In genomic region chr16:96671603-96672374, GRCm38 (mm10) we compare ENCODE assay signal across 8 mouse cellular contexts.
DNase-seq lines count a peak whose midpoint lies in the region; ATAC-seq and TF ChIP-seq lines count a peak whose summit lies in the region.

No protein-coding gene starts in this region.

- 62% methylated on average over 11 of the region's 11 CpGs for WGBS in forebrain, embryonic 13.5 days
- 68% methylated on average over 11 of the region's 11 CpGs for WGBS in forebrain, embryonic 10.5 days
- 59% methylated on average over 11 of the region's 11 CpGs for WGBS in liver, adult 2 months
- 58% methylated on average over 11 of the region's 11 CpGs for WGBS in liver, embryonic 11.5 days
- 50% methylated on average over 11 of the region's 11 CpGs for WGBS in small intestine, adult 2 months

- no peak overlapping the region for H3K4me3 ChIP-seq in forebrain, embryonic 13.5 days
- H3K4me3 ChIP-seq in forebrain, embryonic 10.5 days: no peak overlapping the region
- H3K4me3 ChIP-seq in liver, adult 2 months (ENCODE audit: insufficient read depth, low read depth, low read length): no peak overlapping the region
- no peak overlapping the region for H3K4me3 ChIP-seq in liver, embryonic 11.5 days (ENCODE audit: low read depth, low read length)
- H3K4me3 ChIP-seq in small intestine, adult 2 months (ENCODE audit: low read depth, low read length): no peak overlapping the region

- no peaks in the 10 kb centered on the region for H3K36me3 ChIP-seq in forebrain, embryonic 13.5 days (ENCODE audit: poor library complexity, severe bottlenecking)
- H3K36me3 ChIP-seq in forebrain, embryonic 10.5 days (replicated peaks): no peaks in the 10 kb centered on the region
- no peaks in the 10 kb centered on the region for H3K36me3 ChIP-seq in liver, adult 2 months (ENCODE audit: control insufficient read depth, insufficient read depth, low read length)
- no peaks in the 10 kb centered on the region for H3K36me3 ChIP-seq in liver, embryonic 11.5 days (ENCODE audit: control insufficient read depth, insufficient read depth, low read length)
- no peaks in the 10 kb centered on the region for H3K36me3 ChIP-seq in small intestine, adult 2 months (ENCODE audit: control insufficient read depth, insufficient read depth, low read length)

- no peak overlapping the region for H3K27ac ChIP-seq in forebrain, embryonic 13.5 days
- no peak overlapping the region for H3K27ac ChIP-seq in forebrain, embryonic 10.5 days
- no peak overlapping the region for H3K27ac ChIP-seq in liver, adult 2 months (replicated peaks; ENCODE audit: insufficient read depth, low read depth, low read length)
- no peak overlapping the region for H3K27ac ChIP-seq in liver, embryonic 11.5 days (ENCODE audit: low read depth, low read length)
- H3K27ac ChIP-seq in small intestine, adult 2 months (ENCODE audit: insufficient read depth, low read depth, low read length): no peak overlapping the region

- H3K79me2 ChIP-seq in liver, adult 2 months (ENCODE audit: control insufficient read depth, insufficient read depth, low read length): no peaks in the 10 kb centered on the region

- no peak overlapping the region for H3K9ac ChIP-seq in forebrain, embryonic 13.5 days
- H3K9ac ChIP-seq in liver, adult 2 months (ENCODE audit: low read depth, low read length): no peak overlapping the region
- no peak overlapping the region for H3K9ac ChIP-seq in liver, embryonic 11.5 days (ENCODE audit: low read depth, low read length)

- no peaks in the 10 kb centered on the region for H3K27me3 ChIP-seq in forebrain, embryonic 13.5 days
- no peaks in the 10 kb centered on the region for H3K27me3 ChIP-seq in forebrain, embryonic 10.5 days (ENCODE audit: poor library complexity, severe bottlenecking)
- H3K27me3 ChIP-seq in liver, adult 2 months (ENCODE audit: control insufficient read depth, insufficient read depth, low read length): no peaks in the 10 kb centered on the region
- no peaks in the 10 kb centered on the region for H3K27me3 ChIP-seq in liver, embryonic 11.5 days (replicated peaks; ENCODE audit: control insufficient read depth, insufficient read depth, low read length)
- H3K27me3 ChIP-seq in small intestine, adult 2 months (ENCODE audit: control insufficient read depth, insufficient read depth, low read length): no peaks in the 10 kb centered on the region

- peak; percentile 30; the same call in 1 of the 2 replicates for TF ChIP-seq CTCF in liver, adult 2 months (IDR thresholded peaks at IDR 0.05; ENCODE audit: low read depth, low read length)
- peak; percentile 29; the same call in 1 of the 2 replicates for TF ChIP-seq CTCF in small intestine, adult 2 months (IDR thresholded peaks at IDR 0.05; ENCODE audit: extremely low read depth, insufficient read length, insufficient replicate concordance, low read depth, low read length)

- no peaks in the 10 kb centered on the region for H3K9me3 ChIP-seq in forebrain, embryonic 13.5 days (replicated peaks)
- H3K9me3 ChIP-seq in forebrain, embryonic 10.5 days: no peaks in the 10 kb centered on the region
- H3K9me3 ChIP-seq in liver, embryonic 11.5 days (ENCODE audit: control insufficient read depth, low read length): no peaks in the 10 kb centered on the region

- H3K4me1 ChIP-seq in forebrain, embryonic 13.5 days: peaks cover 17% of the 10 kb centered on the region
- H3K4me1 ChIP-seq in forebrain, embryonic 10.5 days: peaks cover 7% of the 10 kb centered on the region
- no peaks in the 10 kb centered on the region for H3K4me1 ChIP-seq in liver, adult 2 months (ENCODE audit: control insufficient read depth, insufficient read depth, low read length)
- no peaks in the 10 kb centered on the region for H3K4me1 ChIP-seq in liver, embryonic 11.5 days (replicated peaks; ENCODE audit: control insufficient read depth, insufficient read depth, low read length)
- no peaks in the 10 kb centered on the region for H3K4me1 ChIP-seq in small intestine, adult 2 months (ENCODE audit: control insufficient read depth, insufficient read depth, insufficient read length, low read length)

- DNase-seq in forebrain, embryonic 10.5 days (ENCODE audit: extremely low spot score, low spot score): no peak
- peak; percentile 8 for DNase-seq in liver, adult 2 months (ENCODE audit: extremely low read depth, low read depth, low spot score)
- no peak for DNase-seq in liver, embryonic 11.5 days (ENCODE audit: low spot score)
- DNase-seq in brain, embryonic 18.5 days (ENCODE audit: low read depth, low spot score): peak; percentile 45
- DNase-seq in kidney, postnatal 14 days: peak; percentile 25
- DNase-seq in yolk sac, embryonic 10.5 days (ENCODE audit: low spot score): no peak

- no peak overlapping the region for H3K4me2 ChIP-seq in forebrain, embryonic 13.5 days
- H3K4me2 ChIP-seq in liver, embryonic 11.5 days: no peak overlapping the region

- ATAC-seq in forebrain, embryonic 13.5 days: peak; percentile 20; the same call in 1 of the 2 replicates
- ATAC-seq in liver, embryonic 11.5 days (replicated peaks; ENCODE audit: low FRiP score): no peak

- no peak for TF ChIP-seq POLR2A in liver, adult 2 months (IDR thresholded peaks at IDR 0.05; ENCODE audit: extremely low read depth, insufficient read depth, low read length)
- TF ChIP-seq POLR2A in small intestine, adult 2 months (IDR thresholded peaks at IDR 0.05; ENCODE audit: low read depth, low read length): no peak

Comparison
In these comparisons a context has a peak if more than half of its experiments do, and no peak if none do; other contexts are left out.
1. DNase-seq: peak in liver, adult 2 months (single experiment), brain, embryonic 18.5 days (single experiment) and kidney, postnatal 14 days (single experiment); none in forebrain, embryonic 10.5 days (single experiment), liver, embryonic 11.5 days (single experiment) and yolk sac, embryonic 10.5 days (single experiment).